Mouse (Mus musculus): ENCODE data around the gene Htr3b. TPM values are rescaled to one million over a fixed set of nuclear protein-coding genes. Genes with fewer than 3 reads are reported as not detected.

The Htr3b gene
- 0.06 TPM in 1 of 2 replicates, not detected in the other for polyA plus RNA-seq (2012; rRNA removed)
- polyA plus RNA-seq (2014; fragmentation: Nextera tagmentation; extraction: Ambion mirVana): not detected in 2 replicates

- no peaks in the 10 kb centered on the region for H3K4me1 ChIP-seq (ENCODE audit: control insufficient read depth, insufficient read depth, low read length)
- peaks cover 4% of the 10 kb centered on the region; the same call in 1 of the 2 replicates for H3K27me3 ChIP-seq (ENCODE audit: control insufficient read depth, insufficient read depth, low read length)
- no peak within 1 kb of the TSS for H3K4me2 ChIP-seq (replicated peaks; ENCODE audit: low read depth, low read length, severe bottlenecking)
- no peak within 1 kb of the TSS for H3K9ac ChIP-seq (ENCODE audit: low read depth, low read length, severe bottlenecking)
- H3K9me3 ChIP-seq (ENCODE audit: control insufficient read depth, low read length): no peaks in the 10 kb centered on the region
- WGBS: 66% methylated on average over 7 of the region's 7 CpGs
- no peak within 1 kb of the TSS for H3K4me3 ChIP-seq (replicated peaks; ENCODE audit: low read length)
- no peak for TF ChIP-seq POLR2A (IDR thresholded peaks at IDR 0.05; ENCODE audit: borderline replicate concordance, extremely low read depth, insufficient read depth, insufficient read length)
- no peak within 1 kb of the TSS for H3K27ac ChIP-seq (replicated peaks; ENCODE audit: low read depth, low read length)
- ATAC-seq (ENCODE audit: low FRiP score, low read depth) (no peak), DNase-seq (ENCODE audit: low spot score) (no peak)
- H3K36me3 ChIP-seq (ENCODE audit: control insufficient read depth, insufficient read depth, low read length): no peaks in the 10 kb centered on the region
These were observed at the start of gene Htr3b for GRCm38 (mm10) chr9:48964587-48965040. TSS of gene Htr3b (minus strand) at chr9:48964990.

GRCm38 (mm10) chr9:48999256-48999655 is 34.5 kb upstream of the Htr3b start:
- ATAC-seq (ENCODE audit: low FRiP score, low read depth) (no peak), DNase-seq (ENCODE audit: low spot score) (no peak)
- WGBS: 70% methylated on average over 6 of the region's 6 CpGs
- H3K36me3 ChIP-seq (ENCODE audit: control insufficient read depth, insufficient read depth, low read length): peaks cover 32% of the 10 kb centered on the region
- no peak overlapping the region for H3K4me2 ChIP-seq (replicated peaks; ENCODE audit: low read depth, low read length, severe bottlenecking)
- H3K27ac ChIP-seq (replicated peaks; ENCODE audit: low read depth, low read length): no peak overlapping the region
- H3K27me3 ChIP-seq (ENCODE audit: control insufficient read depth, insufficient read depth, low read length): no peaks in the 10 kb centered on the region
- H3K9me3 ChIP-seq (ENCODE audit: control insufficient read depth, low read length): no peaks in the 10 kb centered on the region
- no peaks in the 10 kb centered on the region for H3K4me1 ChIP-seq (ENCODE audit: control insufficient read depth, insufficient read depth, low read length)
- H3K4me3 ChIP-seq (replicated peaks; ENCODE audit: low read length): no peak overlapping the region
- no peak for TF ChIP-seq POLR2A (IDR thresholded peaks at IDR 0.05; ENCODE audit: borderline replicate concordance, extremely low read depth, insufficient read depth, insufficient read length)
- no peak overlapping the region for H3K9ac ChIP-seq (ENCODE audit: low read depth, low read length, severe bottlenecking)

DNA sequence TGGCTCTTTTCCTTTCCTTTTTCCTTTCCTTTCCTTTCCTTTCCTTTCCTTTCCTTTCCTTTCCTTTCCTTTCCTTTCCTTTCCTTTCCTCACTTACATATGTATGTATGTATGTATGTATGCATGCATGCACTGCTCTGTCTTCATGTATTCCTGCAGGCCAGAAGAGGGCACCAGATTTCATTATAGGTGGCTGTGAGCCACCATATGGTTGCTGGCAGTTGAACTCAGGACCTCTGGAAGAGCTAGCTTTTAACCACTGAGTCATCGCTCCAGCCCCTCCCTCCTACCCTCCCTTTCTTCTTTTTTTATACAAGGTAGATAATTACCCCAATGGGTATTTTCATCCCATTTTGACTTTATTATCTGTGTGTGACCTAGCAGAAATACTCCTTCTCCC is 30.9 kb upstream of the Htr3b start:
- ATAC-seq (ENCODE audit: low FRiP score, low read depth): no peak
- Histone ChIP-seq H3K36me3 (ENCODE audit: control insufficient read depth, insufficient read depth, low read length) (peaks cover 7% of the 10 kb centered on the region; the same call in 1 of the 2 replicates), H3K27me3 (ENCODE audit: control insufficient read depth, insufficient read depth, low read length) (no peaks in the 10 kb centered on the region), H3K4me1 (ENCODE audit: control insufficient read depth, insufficient read depth, low read length) (no peaks in the 10 kb centered on the region), H3K9me3 (ENCODE audit: control insufficient read depth, low read length) (no peaks in the 10 kb centered on the region), H3K9ac (ENCODE audit: low read depth, low read length, severe bottlenecking) (no peak overlapping the region), H3K27ac (replicated peaks; ENCODE audit: low read depth, low read length) (no peak overlapping the region), H3K4me2 (replicated peaks; ENCODE audit: low read depth, low read length, severe bottlenecking) (no peak overlapping the region), H3K4me3 (replicated peaks; ENCODE audit: low read length) (no peak overlapping the region)
- TF ChIP-seq POLR2A (IDR thresholded peaks at IDR 0.05; ENCODE audit: borderline replicate concordance, extremely low read depth, insufficient read depth, insufficient read length): no peak
- 91% methylated on average over 1 of the region's 1 CpGs for WGBS
- DNase-seq (ENCODE audit: low spot score): no peak

GRCm38 (mm10) chr9:48994779-48995178 is 30.0 kb upstream of the Htr3b start:
- ATAC-seq (ENCODE audit: low FRiP score, low read depth): no peak
- Histone ChIP-seq H3K4me1 (ENCODE audit: control insufficient read depth, insufficient read depth, low read length) (no peaks in the 10 kb centered on the region), H3K4me3 (replicated peaks; ENCODE audit: low read length) (no peak overlapping the region), H3K27me3 (ENCODE audit: control insufficient read depth, insufficient read depth, low read length) (no peaks in the 10 kb centered on the region), H3K4me2 (replicated peaks; ENCODE audit: low read depth, low read length, severe bottlenecking) (no peak overlapping the region), H3K9me3 (ENCODE audit: control insufficient read depth, low read length) (no peaks in the 10 kb centered on the region), H3K36me3 (ENCODE audit: control insufficient read depth, insufficient read depth, low read length) (no peaks in the 10 kb centered on the region; the same call in 1 of the 2 replicates), H3K27ac (replicated peaks; ENCODE audit: low read depth, low read length) (no peak overlapping the region), H3K9ac (ENCODE audit: low read depth, low read length, severe bottlenecking) (no peak overlapping the region)
- no peak for DNase-seq (ENCODE audit: low spot score)
- TF ChIP-seq POLR2A (IDR thresholded peaks at IDR 0.05; ENCODE audit: borderline replicate concordance, extremely low read depth, insufficient read depth, insufficient read length): no peak
- 94% methylated on average over 7 of the region's 7 CpGs for WGBS

- WGBS: 76% methylated on average over 5 of the region's 5 CpGs
These were observed 26.9 kb upstream of the Htr3b start for GRCm38 (mm10) chr9:48991671-48992070.

More at GRCm38 (mm10) chr9:48991671-48992070, 26.9 kb upstream of the Htr3b start:
- Histone ChIP-seq H3K9me3 (ENCODE audit: control insufficient read depth, low read length) (no peaks in the 10 kb centered on the region), H3K27ac (replicated peaks; ENCODE audit: low read depth, low read length) (no peak overlapping the region), H3K4me3 (replicated peaks; ENCODE audit: low read length) (no peak overlapping the region), H3K4me2 (replicated peaks; ENCODE audit: low read depth, low read length, severe bottlenecking) (no peak overlapping the region), H3K4me1 (ENCODE audit: control insufficient read depth, insufficient read depth, low read length) (peaks cover 11% of the 10 kb centered on the region), H3K27me3 (ENCODE audit: control insufficient read depth, insufficient read depth, low read length) (no peaks in the 10 kb centered on the region), H3K9ac (ENCODE audit: low read depth, low read length, severe bottlenecking) (no peak overlapping the region), H3K36me3 (ENCODE audit: control insufficient read depth, insufficient read depth, low read length) (no peaks in the 10 kb centered on the region; the same call in 1 of the 2 replicates)
- ATAC-seq (ENCODE audit: low FRiP score, low read depth) (no peak), DNase-seq (ENCODE audit: low spot score) (no peak)
- no peak for TF ChIP-seq POLR2A (IDR thresholded peaks at IDR 0.05; ENCODE audit: borderline replicate concordance, extremely low read depth, insufficient read depth, insufficient read length)
